Mouse (Mus musculus): ENCODE measurements at regions not wholly inside any gene's neighbourhood (a gene's known extent, or its start where the extent isn't known, plus 50 kb on each side); places are given as distances from the start of the nearest gene placed in this dataset.

DNA sequence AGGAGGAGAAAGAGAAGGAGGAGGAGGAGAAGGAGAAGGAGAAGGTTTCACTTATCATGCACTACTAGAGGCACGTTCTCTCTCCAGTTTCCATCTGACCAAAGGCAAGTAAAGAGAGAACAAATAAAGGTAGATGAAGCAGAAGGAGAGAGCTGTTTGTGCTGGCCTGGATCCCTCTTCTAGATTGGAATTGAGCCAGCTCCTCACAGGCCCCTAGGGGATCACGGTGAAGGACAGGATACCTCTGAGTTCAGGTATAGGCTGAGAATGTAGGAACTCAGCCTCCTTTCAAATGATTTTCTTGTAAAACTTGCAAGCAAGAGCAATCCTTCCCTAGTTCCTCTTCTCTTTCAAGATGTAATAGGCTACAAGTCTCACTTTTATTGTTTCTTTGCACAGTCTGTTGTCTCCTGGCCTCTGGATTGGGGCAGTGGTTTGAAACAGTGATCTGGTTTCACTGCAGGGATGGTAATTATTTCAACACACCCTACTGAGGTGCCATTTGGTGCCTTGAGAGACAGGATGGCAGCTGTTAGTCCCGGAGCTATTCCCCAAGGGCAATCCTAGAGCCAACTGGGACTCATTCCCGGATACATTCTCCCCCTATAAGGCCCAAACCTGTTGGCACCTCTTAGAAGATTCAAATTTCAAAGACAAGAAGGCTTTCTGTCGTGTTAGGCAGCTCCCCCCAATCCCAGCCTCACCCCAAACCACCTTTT is 134.8 kb downstream of the Gm9817 start:
- DNase-seq (ENCODE audit: low spot score in 2 of 2) = no peak

GRCm38 (mm10) chr13:45218251-45218650 is 139.8 kb downstream of the Gm9817 start:
- DNase-seq (ENCODE audit: low spot score in 2 of 2) = no peak

GRCm38 (mm10) chr13:45219671-45220070 is 141.2 kb downstream of the Gm9817 start:
- no peak for DNase-seq (ENCODE audit: low spot score in 2 of 2)

DNA sequence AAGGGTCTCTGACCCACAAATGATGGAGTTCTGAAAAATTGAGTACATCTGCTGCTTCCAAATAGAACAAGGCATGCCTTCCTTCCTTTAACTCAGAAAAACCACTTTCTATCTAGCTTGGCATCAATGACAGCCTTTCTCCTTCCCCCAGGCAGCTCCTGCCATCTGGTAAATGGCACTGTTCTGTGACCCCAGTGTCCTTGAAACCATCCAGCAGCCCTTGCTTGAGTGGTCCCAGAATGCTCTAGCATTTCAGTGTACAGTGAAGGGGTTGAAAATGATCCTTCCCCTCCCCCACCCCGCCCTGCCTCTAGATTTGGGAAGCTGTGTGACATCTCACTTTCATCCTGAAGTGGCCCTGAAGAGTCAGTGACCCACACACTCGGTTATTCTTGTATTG is 152.3 kb downstream of the Gm9817 start:
- DNase-seq (ENCODE audit: low spot score in 2 of 2) = no peak

- DNase-seq (ENCODE audit: low spot score in 2 of 2) = no peak
These were observed 154.3 kb upstream of the Mylip start for GRCm38 (mm10) chr13:45235236-45235635.

DNA sequence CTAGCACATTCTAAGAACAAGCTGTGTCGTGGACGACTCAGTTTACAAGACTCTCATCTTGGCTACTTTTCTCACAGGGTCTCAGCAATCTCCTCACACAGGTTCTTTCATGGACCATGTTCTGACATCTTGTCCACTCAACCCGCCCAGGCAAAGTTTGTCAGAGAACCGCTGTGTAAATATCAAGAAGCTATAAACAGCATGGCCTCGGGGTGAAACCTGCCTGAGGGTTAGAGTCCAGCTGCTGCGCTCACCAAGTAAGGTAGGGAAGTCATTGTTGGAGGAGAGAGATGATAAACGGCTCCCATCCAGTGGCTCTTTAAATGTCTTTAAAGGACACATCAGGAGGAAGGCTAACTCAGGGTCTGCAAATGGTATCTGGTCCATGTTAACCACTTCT is 151.3 kb upstream of the Mylip start:
- no peak for DNase-seq (ENCODE audit: low spot score in 2 of 2)

GRCm38 (mm10) chr13:45239153-45239552 is 150.4 kb upstream of the Mylip start:
- DNase-seq (ENCODE audit: low spot score in 2 of 2) = peak in 1 of 2 experiments; percentile 21

DNA sequence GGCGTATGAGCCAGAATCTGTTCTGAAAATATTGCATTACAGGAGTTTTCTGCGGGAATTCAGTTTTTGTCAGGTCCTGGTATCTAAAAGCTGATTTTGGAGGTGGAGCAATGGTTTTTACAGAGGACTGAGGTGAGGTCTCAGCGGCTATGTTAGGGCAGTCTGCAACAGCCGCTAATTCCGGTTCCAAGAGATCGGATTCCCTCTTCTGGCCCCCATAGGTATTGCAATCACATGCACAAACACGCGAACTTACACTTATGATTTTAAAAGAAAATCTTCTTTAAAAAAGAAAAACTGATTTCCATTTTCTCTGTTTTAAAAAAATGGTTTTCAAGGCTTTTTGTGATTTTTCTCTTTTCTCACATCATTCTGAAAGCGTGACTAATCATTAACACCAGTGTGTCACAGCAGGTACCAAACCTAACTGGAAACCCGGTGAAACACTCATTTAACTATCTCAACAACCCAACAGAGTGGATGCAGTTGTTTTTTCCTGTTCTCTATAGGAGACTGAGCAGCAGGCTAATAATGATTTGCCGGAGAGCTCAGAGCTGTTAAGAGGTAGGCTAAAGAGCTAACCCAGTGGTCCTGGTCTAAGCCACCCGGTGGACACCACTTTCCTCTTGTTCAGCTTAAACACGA is 149.4 kb upstream of the Mylip start:
- DNase-seq (ENCODE audit: low spot score in 2 of 2) = no peak

DNA sequence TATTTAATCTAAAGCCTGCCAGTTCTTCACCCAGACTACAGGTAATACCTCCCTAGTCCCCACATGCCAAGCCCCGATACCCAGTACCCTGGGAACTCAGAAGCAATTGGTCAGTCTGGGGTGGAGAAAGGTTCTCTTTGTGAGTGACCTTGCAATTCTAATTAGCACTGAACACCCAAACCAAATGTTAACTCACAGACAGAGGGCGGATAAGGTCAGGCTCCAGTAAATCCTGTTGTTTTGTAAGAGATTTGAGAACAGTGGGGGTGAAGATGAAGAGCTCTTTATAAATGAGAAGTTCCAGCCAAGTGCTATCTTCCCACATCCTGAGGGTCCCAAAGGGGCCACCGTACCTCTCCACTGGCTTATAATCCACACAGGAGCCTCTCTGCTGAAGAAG is 147.3 kb upstream of the Mylip start:
- DNase-seq (ENCODE audit: low spot score in 2 of 2) = no peak

DNA sequence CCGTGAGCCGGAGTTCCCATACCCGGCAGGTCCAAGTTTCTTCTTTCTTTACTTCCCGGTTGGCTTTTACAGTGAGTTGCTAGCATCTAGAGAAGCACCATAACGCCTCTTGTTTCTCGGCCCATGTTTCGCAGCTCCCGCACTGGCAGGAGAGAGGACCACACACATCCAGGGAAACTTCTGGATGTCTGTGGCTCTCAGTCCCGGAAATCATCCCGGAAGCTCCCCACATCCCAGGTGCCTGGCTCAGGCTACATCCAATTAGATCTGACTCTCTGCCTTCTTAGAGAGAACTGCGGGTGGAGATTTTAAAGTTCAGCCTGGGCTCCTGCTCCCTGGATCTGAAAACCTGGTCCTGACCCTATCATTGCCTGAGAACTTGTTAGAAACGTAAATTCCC is 146.8 kb upstream of the Mylip start:
- no peak for DNase-seq (ENCODE audit: low spot score in 2 of 2)

DNA sequence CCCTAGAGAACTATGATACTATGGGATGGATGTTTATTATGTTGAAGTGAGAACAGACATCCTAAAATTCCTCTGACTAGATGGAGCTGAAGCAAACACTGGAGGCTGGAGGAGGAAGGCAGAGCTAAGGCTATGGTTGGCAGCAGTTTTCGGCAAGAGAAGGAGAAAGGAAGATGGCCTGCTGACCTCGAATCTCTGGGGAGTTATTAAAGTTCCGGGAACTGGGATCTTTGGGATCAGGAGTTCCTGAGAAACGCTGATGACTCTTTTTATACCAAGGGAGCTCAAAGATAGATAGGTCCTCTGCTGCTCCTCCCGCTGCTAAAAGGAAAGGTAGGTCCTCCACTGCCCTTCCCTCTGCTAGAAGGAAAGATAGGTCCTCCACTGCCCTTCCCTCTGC is 143.9 kb upstream of the Mylip start:
- DNase-seq (ENCODE audit: low spot score in 2 of 2) = no peak

DNA sequence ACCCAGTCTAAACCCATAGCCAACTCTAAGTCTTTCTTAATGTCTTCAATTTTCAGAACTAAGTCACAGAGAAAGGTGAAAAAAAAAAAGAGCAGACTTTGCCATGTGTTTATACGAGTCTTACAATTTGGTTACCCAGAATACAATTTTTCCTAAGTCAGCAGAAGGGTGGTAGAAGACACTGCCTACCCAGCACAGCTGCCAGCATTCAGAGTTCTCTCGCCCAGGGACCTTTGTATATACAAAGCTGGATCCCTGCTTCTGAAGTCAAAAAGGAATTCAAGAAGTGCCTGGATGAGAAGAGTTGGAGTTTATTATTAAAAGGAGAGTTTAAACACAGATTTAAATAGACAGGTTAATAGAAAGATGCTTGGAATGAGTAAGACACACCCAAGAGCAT is 143.2 kb upstream of the Mylip start:
- no peak for DNase-seq (ENCODE audit: low spot score in 2 of 2)

DNA sequence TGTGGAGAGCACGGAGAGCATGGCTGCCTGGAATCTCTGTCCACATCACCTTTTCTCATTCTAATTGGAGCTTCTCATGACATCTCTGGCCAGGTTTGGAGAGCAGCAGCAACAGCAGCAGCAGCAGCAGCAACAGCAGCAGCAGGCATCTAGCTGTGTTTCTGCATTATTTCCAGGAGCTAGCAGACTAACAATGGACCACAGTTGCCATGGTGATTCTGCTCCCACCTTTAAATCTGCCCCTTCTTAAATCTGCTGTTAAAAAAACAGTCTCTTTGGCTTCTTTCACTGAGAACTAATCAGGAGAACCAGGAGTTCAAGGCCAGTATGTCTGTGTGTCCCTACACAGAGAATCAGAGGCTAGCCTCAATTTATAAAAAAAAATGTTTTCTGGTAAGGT is 139.5 kb upstream of the Mylip start:
- DNase-seq (ENCODE audit: low spot score in 2 of 2) = no peak

DNA sequence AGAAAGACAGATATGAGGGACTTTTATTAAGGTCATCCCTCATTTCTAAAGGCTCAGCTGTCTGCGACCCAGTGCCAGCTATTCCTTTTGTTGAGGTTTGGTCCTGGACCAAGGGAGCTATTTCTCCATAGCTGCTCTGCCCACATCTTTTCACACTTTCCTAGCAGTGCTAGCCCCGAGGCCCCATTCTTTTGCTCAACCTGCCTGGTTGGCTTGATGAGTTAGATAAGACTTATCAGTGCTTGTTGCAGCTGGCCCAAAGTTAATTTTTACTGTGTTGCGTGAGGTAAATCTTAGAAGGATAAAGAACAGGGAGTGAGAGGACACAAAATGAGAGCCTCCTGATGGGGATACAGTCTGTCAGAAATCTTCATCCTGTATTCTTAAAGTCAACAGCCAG is 138.5 kb upstream of the Mylip start:
- DNase-seq (ENCODE audit: low spot score in 2 of 2) = no peak

- no peak for DNase-seq (ENCODE audit: low spot score in 2 of 2)
These were observed 137.4 kb upstream of the Mylip start for GRCm38 (mm10) chr13:45252126-45252525.

DNA sequence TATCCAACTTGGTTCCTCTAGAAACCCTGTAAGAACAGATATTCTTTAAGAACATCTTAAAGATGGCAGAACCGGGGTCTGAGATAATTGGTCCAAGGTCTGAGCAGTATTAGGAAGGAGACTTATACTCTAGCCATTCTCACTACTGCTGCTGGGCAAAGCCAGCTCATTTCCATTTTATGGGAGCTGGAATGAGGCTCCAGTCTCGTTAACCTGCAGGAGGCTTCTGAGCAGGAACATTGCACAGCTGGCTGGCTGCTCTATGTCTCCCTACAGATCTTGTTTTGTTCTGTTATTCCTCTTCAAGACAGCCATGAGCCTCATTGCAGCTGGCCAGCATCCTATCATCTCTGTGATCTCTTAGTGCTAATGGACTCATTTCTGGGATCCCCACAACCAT is 136.3 kb upstream of the Mylip start:
- no peak for DNase-seq (ENCODE audit: low spot score in 2 of 2)

DNA sequence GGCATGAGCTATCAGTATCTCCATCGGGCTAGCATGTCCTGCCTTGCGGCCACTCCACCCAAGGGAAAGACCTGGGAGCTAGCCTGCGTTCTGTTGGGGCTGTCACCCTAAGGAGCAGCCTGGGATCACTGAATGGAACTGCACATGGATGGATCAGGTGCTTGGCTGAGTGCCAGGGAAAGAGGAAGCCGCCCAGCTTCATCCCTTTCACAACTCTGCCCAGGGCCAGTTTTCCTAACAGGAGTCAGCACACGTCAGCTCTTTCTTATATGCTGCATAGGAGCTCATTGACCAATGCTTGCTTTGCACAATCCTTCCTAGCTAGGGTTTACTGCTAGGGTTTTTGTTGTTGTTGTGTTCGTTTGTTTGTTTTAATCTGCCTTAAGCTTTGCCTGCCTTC is 134.3 kb upstream of the Mylip start:
- DNase-seq (ENCODE audit: low spot score in 2 of 2) = no peak

DNA sequence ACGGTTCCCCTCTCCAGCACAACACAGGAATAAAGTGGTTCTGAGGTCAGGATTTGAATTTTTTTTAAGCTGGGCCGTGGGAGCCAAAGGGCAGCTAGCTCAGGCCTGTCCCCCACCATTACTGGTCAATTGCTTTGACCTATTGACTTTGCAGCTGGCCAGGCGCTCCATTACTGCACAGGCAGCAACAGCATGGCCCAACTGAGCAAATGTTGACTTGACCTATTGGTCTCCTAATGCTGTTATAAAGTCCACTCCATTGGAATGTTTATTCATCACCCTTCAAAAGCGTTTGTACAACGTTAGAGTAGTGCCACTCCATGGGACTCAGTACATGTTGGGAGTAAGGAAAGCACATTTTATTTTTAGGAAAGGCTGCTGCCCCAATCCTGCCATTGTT is 127.5 kb upstream of the Mylip start:
- no peak for DNase-seq (ENCODE audit: low spot score in 2 of 2)

- no peak for DNase-seq (ENCODE audit: low spot score in 2 of 2)
These were observed 123.1 kb upstream of the Mylip start for GRCm38 (mm10) chr13:45266287-45267064.

DNA sequence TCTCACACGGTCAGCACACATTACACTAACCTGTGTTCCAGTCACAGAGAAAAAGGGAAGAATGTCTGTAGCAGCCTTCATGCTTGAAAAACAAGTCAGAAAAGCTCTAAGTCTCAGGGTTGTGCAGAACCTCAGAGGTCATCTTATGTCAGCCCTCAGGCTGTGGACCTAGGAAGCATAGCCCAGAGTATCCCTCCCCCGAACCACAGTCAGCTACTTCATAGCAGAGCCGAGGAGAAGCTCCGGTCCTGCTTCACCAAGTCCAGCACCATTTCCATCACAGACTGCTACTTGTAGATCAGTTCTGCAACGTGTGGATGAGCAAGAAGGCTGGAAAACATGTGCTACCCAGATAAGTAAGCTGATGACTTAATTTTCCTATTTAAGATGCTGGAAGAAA is 122.1 kb upstream of the Mylip start:
- no peak for DNase-seq (ENCODE audit: low spot score in 2 of 2)

DNA sequence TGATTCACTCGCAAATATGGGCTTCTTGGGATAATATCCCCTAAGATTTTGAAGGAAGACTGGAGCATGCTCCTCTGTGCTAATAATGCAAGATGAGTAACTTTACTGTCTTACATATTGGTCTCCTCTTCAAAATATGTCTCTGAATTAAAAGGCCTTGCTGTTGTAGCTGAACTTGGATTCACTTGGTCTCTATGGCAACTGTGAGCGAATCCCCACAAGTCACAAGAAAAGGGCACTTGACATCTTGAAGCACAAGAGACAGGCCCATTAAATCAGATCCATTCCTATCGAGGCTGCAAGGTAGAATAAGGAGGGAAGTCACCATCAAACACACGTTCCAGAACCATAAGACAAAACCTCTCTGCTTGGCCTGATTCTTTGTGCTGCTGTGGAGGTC is 121.6 kb upstream of the Mylip start:
- no peak for DNase-seq (ENCODE audit: low spot score in 2 of 2)

GRCm38 (mm10) chr13:45274261-45274884 is 115.2 kb upstream of the Mylip start:
- no peak for DNase-seq (ENCODE audit: low spot score in 2 of 2)

GRCm38 (mm10) chr13:45275391-45275790 is 114.2 kb upstream of the Mylip start:
- DNase-seq (ENCODE audit: low spot score in 2 of 2) = no peak
